Mouse (Mus musculus): ENCODE data around the gene Zfp184.

- TF ChIP-seq EP300 (optimal IDR thresholded peaks at IDR 0.05) (no peak), CTCF (IDR thresholded peaks at IDR 0.05; ENCODE audit: low read depth) (no peak)
These were observed 30.0 kb downstream of the Zfp184 start for GRCm38 (mm10) chr13:21974726-21975473.

Measured in stomach, postnatal 0 days (tissue).